Mouse (Mus musculus): ENCODE data around the gene Ski.

Ski gene

DNA sequence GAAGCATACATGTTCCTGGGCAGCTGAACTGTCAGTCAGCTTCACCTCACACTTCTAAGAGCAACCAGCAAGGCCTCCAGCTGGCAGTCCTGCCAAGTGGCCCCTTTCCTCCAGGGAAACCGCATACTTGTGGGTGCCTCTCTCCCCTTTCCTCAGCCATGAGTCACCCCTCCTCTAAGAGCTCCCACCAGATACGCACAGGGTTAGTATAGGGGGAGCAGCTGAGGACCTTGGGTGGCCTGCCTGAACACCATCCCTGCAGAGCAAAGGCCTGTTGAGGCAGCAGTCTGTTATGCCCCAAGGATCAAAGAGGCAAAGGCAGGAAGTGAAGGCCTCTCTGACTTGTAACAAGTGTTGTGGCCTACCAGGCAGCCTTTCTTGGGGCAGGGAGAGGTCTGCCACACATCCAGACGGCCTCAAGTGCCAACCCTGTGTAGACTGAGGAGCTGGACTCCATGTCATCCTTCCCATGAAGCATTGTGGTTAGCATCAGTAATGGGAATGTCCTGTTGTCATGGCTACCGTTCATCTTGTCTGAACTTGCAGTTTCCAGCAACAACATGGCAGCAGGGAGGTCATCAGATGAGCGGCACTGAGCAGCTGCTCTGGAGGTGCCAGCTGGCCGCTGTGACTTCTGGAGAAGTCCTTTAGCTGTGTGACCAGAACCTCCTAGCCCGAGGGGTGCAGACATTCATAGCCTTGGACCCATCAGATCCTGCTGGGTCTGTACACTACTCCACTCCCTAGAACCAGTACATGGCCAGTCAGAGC lies 95.6 kb downstream of the Ski start:
- CTCF ChIA-PET: interaction anchor here in 1 of 4 experiments (0.5 kb wide), 1 partner anchor 23 kb away, joined by 4 read pairs; no protein-coding TSS in a partner anchor
- POLR2A ChIA-PET: interaction anchor here in 3 of 4 experiments (0.7 to 1.5 kb wide), 4 partner anchors 11 to 40 kb away, joined by 3 to 5 read pairs (median 4); no protein-coding TSS in a partner anchor

DNA sequence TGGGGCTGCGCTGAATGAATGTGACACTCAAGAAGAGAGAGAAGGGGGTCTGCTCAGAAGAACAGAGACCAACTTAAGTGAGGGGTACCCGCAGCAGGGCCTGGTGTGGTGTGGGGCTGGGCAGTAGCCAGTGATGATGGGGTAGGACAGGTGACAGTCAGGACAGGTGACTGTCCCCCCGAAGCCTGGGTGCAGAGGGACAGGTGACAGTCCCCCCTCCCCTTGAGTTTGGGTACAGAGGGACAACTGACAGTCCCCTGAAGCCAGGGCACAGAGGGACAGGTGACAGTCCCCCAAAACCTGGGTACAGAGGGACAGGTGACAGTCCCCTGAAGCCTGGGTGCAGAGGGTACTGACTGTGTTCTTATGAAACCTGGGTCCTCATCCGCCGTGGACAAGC lies 96.2 kb downstream of the Ski start:
- ChIA-PET POLR2A (interaction anchor here in 1 of 4 experiments (0.7 kb wide), 1 partner anchor 41 kb away, joined by 3 read pairs; no protein-coding TSS in a partner anchor), CTCF (no interaction called here)

DNA sequence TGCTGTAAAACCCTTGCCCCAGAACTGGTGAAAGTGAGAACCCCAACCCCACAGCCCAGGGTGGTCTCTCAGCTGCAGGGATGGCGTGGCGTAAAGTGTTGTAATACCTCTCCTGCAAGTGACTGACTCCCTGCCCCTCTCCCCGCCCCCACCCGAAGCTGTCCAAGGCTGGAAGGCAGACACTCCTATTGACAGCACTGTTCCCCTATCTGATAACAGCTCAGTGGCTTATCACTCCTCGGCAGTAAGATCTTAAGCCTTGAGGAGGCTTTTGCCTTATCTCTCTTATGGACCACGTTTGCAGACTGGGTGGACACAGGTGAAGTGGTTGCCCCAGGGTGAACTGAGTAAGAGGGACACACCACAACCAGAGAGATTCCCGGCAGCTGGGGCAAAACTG lies 97.1 kb downstream of the Ski start:
- ChIA-PET CTCF (interaction anchor here in 1 of 4 experiments (0.8 to 1.7 kb wide), 4 partner anchors 12 to 31 kb away, joined by 3 to 8 read pairs (median 3); no protein-coding TSS in a partner anchor), POLR2A (interaction anchor here in 3 of 4 experiments (0.7 to 2.3 kb wide), 5 partner anchors 9 to 39 kb away, joined by 3 to 13 read pairs (median 3); no protein-coding TSS in a partner anchor)

DNA sequence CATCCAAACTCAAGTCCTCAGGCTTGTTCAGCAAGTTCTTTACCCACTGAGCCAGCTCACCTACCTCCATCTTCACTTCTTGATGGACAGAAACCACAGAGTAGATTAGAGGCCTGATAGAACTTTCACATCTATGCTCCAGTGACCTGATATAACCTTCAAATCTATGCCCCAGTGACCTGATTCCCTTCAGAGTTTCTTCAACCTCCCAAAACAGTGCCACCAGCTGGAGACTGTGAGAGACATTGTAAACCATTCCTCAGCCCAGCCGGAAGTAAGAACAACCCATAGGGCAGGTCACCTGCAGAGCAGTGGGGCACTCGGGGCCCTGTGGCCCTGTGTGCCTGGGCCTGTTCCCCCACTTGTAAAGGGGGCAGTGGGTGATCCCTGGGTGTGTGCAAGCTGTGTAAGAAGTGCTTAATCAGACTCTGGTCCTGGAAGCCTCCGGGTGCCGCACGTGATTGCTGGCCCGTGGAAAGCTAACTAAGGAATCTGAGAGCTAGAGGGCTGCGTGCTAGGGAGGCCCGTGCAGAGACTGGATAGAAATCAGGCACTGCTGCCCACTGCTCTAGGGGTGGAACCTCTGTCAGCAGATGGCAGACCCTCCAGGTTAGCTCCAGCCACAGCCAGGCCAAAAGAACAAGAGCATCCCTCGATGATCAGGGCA lies 98.4 kb downstream of the Ski start:
- CTCF ChIA-PET: interaction anchor here (0.6 to 1.7 kb wide), 9 partner anchors 16 to 295 kb away, joined by 3 to 9 read pairs (median 3); partner anchors contain the start of gene Faap20 (in 1 of the 4)
- POLR2A ChIA-PET: interaction anchor here in 3 of 4 experiments (0.6 to 2.3 kb wide), 15 partner anchors 12 to 99 kb away, joined by 3 to 13 read pairs (median 4); partner anchors contain the start of genes Morn1 (in 1 of the 3) and Rer1 (in 1 of the 3)

DNA sequence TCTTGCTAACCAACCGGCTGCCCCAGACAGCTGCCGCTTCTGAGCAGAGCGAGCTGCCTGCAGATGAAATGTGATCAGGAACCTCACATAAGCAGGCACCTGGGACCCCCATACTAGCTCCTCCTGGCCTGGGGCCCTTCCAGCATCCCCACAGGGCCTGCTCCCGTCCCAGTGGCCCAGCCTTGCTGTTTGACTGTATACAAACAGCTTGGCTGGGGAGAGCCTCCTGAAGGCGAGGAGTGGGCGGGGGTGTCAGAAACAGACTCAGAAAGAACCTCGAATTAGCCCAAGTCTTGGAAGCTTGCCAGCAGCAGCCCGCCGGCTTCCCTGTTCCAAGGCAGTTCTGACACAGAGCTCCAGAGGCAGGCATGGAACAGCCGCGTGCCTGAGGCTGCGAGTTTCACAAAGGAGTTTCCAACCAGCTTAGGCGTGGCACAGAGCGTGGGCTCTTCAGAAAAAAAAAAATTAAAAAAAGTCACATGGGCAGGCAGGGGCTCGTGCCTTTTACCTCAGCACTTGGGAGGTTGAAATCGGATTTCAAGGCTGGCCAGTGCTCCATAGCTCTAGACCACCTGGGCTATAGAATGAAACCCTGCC lies 99.8 kb downstream of the Ski start:
- ChIA-PET POLR2A (interaction anchor here (0.6 to 2.0 kb wide), 22 partner anchors 16 to 258 kb away, joined by 3 to 7 read pairs (median 3); partner anchors contain the start of genes Faap20 (in 1 of the 4), Morn1 (in 1 of the 4), Prkcz (in 1 of the 4) and Rer1 (in 1 of the 4)), CTCF (interaction anchor here (0.6 to 3.9 kb wide), 14 partner anchors 13 to 1165 kb away, joined by 3 to 14 read pairs (median 3); partner anchors contain the start of gene Faap20 (in 2 of the 4))

DNA sequence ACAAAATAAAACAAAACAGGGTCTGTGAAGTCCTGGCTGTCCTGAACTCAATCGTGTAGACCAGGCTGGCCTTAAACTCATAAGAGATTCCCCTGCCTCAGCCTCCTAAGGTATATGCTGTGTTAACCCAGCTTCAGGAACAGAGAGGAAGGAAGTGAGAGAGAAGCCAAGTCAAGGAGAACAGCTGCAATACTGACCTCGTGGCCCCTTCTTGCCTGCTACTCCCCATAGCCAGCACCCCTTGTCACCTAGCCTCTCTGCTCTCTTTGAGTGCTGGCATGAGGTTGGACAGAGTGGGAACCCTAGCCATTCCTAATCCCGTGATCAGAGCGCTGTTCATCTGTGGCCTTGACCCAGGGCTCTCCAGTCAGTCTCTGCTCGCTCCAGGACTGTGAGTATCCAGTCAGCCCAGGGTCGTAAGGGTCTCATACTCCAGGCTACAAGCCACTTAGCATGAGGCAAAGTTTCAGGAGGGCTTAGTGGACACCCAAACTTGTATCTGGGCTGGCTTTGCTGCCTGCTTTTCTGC lies 100.4 kb downstream of the Ski start:
- POLR2A ChIA-PET: interaction anchor here (0.6 to 1.8 kb wide), 16 partner anchors 22 to 258 kb away, joined by 3 to 7 read pairs (median 4); partner anchors contain the start of genes Faap20 (in 1 of the 4), Morn1 (in 1 of the 4), Prkcz (in 1 of the 4) and Rer1 (in 1 of the 4)
- CTCF ChIA-PET: interaction anchor here in 3 of 4 experiments (0.6 to 3.9 kb wide), 11 partner anchors 12 to 1164 kb away, joined by 3 to 14 read pairs (median 3); partner anchors contain the start of gene Faap20 (in 2 of the 3)

DNA sequence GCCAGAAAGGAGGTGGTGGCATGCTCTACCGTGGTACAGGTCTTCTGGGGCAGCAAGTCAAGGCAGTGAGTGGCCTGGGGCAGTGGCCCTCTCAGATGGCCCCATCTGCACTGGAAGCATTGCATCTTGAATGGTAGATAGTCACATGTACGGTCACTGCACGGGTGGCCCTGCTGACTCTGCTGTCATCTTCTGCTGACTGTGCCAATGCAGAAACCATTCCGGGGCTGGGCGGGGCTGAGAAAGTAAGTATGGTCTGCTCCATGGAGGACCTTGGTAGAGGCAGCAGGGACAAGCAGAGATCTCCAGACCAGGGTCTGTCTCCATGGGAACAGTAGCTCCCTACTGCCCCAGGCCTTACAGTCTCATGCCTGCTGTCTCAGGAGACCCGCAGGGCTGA lies 101.2 kb downstream of the Ski start:
- POLR2A ChIA-PET: interaction anchor here in 3 of 4 experiments (0.7 to 1.8 kb wide), 7 partner anchors 15 to 99 kb away, joined by 3 to 7 read pairs (median 3); no protein-coding TSS in a partner anchor
- CTCF ChIA-PET: interaction anchor here in 3 of 4 experiments (0.8 to 3.9 kb wide), 6 partner anchors 27 to 158 kb away, joined by 3 to 14 read pairs (median 4); partner anchors contain the start of gene Faap20 (in 2 of the 3)

DNA sequence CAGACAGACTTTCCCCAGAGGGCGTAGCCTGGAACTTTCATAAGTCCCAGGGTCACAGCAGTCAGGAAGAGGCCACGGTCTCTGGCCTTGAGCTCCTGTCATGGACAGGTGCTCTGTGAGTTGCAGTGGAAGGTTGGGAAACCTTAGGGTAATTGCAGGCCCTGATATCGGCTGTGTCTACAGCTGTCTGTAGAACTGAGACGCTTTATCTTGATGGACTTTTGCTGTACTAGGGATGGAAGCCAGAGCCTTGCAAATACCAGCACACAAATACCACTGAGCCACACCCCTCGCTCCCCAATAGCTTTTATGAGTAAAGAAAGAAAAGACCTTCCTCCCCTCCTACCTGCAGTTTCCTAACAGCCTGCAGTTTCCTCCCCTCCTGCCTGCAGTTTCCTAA lies 101.8 kb downstream of the Ski start:
- CTCF ChIA-PET: interaction anchor here in 3 of 4 experiments (0.6 to 3.9 kb wide), 8 partner anchors 10 to 129 kb away, joined by 3 to 14 read pairs (median 4); partner anchors contain the start of gene Faap20 (in 2 of the 3)

DNA sequence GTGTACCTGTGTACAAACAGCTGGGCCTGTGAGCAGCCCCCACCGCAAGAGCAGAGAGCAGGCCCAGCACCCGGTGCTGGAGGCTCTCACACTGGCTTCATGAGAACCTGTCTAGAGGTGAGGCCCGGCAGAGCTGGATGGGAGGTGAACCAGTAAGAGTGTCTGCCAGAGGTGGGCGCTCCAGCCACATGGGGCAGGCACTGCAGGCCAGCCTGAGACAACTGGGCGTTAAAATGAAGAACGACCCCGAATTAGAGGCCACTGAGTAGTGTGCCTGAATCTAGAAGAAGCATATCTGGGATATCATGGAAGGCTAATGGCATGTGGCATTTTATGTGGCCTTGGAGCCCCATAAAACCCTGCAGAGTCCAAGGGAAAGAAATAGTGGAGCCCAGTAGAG lies 102.4 kb downstream of the Ski start:
- CTCF ChIA-PET: interaction anchor here in 3 of 4 experiments (0.6 to 3.9 kb wide), 9 partner anchors 10 to 283 kb away, joined by 3 to 14 read pairs (median 4); partner anchors contain the start of gene Faap20 (in 2 of the 3)
- POLR2A ChIA-PET: interaction anchor here in 2 of 4 experiments (0.8 to 1.6 kb wide), 8 partner anchors 16 to 104 kb away, joined by 3 to 4 read pairs (median 3); partner anchors contain the start of genes Morn1 (in 1 of the 2) and Rer1 (in 1 of the 2)

More for the DNA sequence above, 101.8 kb downstream of the Ski start:
- POLR2A ChIA-PET: interaction anchor here in 2 of 4 experiments (0.8 to 1.6 kb wide), 9 partner anchors 15 to 103 kb away, joined by 3 to 4 read pairs (median 3); partner anchors contain the start of genes Morn1 (in 1 of the 2) and Rer1 (in 1 of the 2)

DNA sequence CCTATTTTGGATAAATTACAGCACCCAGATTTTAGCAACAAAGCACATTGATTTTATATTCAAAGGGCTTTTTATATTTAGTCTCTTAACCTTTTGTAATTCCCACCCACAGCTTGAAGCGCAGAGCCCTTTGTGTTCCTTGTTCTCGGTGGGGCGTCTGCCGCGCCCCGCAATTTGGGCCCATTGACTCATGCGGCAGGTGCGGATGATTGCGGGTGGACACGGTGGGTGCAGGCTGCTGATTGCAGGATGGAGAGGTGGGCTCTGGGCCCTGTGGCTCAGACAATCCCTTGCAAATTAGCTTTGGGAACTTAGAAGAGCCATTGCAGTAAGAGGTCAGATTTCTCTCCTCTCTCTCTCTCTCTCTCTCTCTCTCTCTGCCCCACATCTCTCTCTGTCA lies 104.1 kb downstream of the Ski start:
- CTCF ChIA-PET: interaction anchor here in 2 of 4 experiments (1.1 to 1.2 kb wide), 2 partner anchors 23 kb away, joined by 3 to 4 read pairs; no protein-coding TSS in a partner anchor
- POLR2A ChIA-PET: interaction anchor here in 2 of 4 experiments (0.6 to 1.4 kb wide), 3 partner anchors 26 to 643 kb away, joined by 3 to 4 read pairs (median 3); no protein-coding TSS in a partner anchor

DNA sequence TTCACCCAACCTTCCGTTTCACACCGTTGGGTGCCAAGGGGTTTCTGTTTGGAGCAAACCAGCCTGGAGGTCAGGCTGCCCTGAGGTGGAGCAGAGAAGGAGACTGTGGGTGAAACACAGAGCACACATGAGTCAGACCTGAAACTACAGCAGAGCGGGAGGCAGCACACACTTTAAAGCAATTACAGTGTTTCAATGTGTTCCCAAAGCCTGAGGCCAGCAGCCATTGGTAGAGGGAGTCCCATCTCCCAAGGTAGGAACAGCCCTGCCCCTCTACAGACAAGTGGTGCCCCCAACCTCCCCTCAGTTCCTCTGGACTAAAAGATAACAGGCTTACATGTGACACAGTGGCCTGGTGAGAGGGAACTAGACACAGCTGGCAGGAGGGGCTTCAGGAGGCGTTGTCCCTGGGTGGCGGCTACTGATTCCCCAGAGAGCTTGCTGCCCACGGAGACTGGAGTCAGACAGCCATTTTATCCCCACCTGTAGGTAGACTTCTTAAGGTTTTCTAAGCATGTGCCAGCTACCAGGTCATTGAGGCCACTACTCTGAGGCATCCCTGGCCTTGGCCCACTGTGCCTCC lies 104.9 kb downstream of the Ski start:
- POLR2A ChIA-PET: interaction anchor here in 2 of 4 experiments (0.6 to 1.4 kb wide), 4 partner anchors 10 to 642 kb away, joined by 3 to 4 read pairs (median 3); no protein-coding TSS in a partner anchor
- CTCF ChIA-PET: interaction anchor here in 3 of 4 experiments (0.6 to 1.2 kb wide), 3 partner anchors 22 to 320 kb away, joined by 3 to 6 read pairs (median 4); no protein-coding TSS in a partner anchor

DNA sequence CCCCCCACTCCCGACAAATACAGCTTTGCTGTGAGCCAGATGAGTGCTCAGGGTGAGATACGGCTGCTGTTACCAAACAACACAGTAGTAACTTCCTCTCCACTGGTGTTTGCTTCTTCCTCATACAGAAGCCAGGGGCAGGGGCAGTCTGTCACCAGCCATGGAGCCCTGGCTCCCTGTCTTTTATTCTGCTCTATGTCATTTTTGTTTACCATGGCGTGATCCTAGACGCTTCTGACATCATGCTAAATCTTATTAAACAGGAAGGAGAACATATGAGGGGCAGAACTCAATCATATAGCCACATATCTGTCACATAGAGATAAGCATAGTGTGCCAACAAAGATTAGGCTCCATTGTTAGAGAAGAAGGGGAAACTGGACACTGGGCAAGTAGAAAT lies 105.8 kb downstream of the Ski start:
- ChIA-PET POLR2A (interaction anchor here in 2 of 4 experiments (0.8 to 1.4 kb wide), 6 partner anchors 9 to 119 kb away, joined by 3 to 5 read pairs (median 4); no protein-coding TSS in a partner anchor), CTCF (no interaction called here)

DNA sequence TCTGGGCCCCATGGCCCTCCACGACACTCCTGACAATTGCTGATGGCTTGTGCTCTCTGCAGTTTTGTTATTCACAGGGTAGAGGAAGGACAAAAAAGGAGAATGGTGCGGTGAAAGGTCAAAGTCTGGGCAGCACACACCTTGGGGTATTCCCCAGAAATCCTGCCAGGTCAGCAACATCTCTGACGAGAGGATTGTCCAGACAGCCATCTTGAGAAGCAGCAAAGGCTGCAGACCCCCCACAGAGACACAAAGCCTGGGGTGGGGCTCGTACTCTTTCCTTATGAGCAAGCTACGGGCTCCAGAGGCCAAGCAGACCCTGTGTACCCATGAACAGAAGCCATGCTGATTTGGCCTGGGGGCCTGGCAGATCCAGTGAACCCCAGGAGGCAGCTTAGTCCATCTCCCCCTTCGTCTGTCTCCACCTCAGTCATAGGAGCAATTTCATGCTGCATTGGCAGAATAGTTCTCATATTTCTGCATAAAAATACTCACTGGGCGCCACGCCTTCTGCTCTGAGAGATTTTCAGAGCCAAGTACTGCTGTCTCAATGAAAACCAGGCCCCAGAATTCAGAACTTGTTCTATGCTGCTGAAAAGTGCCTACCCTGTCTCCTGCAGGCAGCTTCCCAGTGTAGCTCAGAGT lies 108.5 kb downstream of the Ski start:
- ChIA-PET CTCF (interaction anchor here in 2 of 4 experiments (0.7 to 2.1 kb wide), 3 partner anchors 11 to 189 kb away, joined by 3 to 8 read pairs (median 3); no protein-coding TSS in a partner anchor), POLR2A (interaction anchor here in 1 of 4 experiments (1.2 to 1.4 kb wide), 3 partner anchors 108 to 115 kb away, joined by 3 to 4 read pairs (median 4); no protein-coding TSS in a partner anchor)

DNA sequence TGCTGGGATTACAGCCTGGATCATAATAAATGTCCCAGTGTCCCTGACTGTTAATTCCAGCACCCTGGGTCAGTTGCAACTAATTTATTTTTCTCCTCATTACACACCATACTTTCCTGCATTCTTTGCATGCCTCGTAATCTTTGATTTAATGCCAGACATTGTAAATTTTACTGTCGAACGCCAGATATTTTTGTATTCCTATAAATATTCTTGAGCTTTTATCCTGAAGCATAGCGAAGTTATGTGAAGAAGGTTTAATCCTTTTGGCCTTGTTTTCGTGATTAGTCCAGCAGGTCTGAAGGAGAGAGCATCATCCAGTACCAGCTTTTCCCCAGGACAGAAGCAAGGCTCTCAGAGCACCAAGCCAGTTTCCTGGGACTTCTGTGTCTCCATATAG lies 112.9 kb downstream of the Ski start:
- POLR2A ChIA-PET: interaction anchor here in 3 of 4 experiments (0.7 to 1.4 kb wide), 7 partner anchors 23 to 629 kb away, joined by 3 read pairs; partner anchors contain the start of genes Morn1 (in 1 of the 3) and Rer1 (in 1 of the 3)
- CTCF ChIA-PET: interaction anchor here (0.5 to 1.4 kb wide), 8 partner anchors 13 to 159 kb away, joined by 3 to 6 read pairs (median 4); partner anchors contain the start of gene Faap20 (in 1 of the 4)

DNA sequence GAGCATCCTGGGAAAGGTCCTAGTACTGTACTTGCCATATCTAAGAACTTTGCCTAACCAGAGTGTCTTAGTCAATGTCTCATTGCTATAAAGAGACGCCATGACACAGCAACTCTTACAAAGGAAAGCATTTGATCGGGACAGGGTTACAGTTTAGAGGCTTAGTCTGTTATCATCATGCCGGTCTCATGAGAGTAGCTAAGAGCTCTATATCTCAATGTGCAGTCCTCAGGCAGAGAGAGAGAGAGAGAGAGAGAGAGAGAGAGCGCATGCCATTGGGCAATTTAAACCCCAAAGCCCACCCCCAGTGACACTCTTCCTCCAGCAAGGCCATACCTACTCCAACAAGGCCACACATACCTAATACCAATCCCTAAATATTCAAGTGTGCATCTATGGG lies 114.5 kb downstream of the Ski start:
- POLR2A ChIA-PET: interaction anchor here in 2 of 4 experiments (0.6 to 1.5 kb wide), 7 partner anchors 8 to 141 kb away, joined by 3 to 4 read pairs (median 3); partner anchors contain the start of gene Faap20 (in 1 of the 2)
- CTCF ChIA-PET: interaction anchor here (0.6 to 4.1 kb wide), 9 partner anchors 13 to 163 kb away, joined by 4 to 30 read pairs (median 6); partner anchors contain the start of gene Faap20 (in 3 of the 4)

Measured in embryonic stem cell, embryonic (primary cell).